Mouse (Mus musculus): ENCODE data around the gene Bpifb1.
"Not testable (repeated sequence)": the region's sequence is repeated elsewhere in the genome, so short reads cannot be mapped to it uniquely, and the experiment has no call there.

Bpifb1 gene

GRCm38 (mm10) chr2:154209112-154209511, 18.5 kb downstream of the Bpifb1 start:
- in situ Hi-C loops (cut with MboI, MseI): loop anchor here in 1 of 2 experiments (5.0 kb wide), 1 partner anchor 78 kb away; no protein-coding TSS in a partner anchor

GRCm38 (mm10) chr2:154211121-154211520, 20.5 kb downstream of the Bpifb1 start:
- in situ Hi-C loops (cut with MboI, MseI): loop anchor here in 1 of 2 experiments (5.0 kb wide), 2 partner anchors 81 to 166 kb away; no protein-coding TSS in a partner anchor

- in situ Hi-C loops (cut with MboI, MseI): loop anchor here in 1 of 2 experiments (5.0 kb wide), 2 partner anchors 80 to 165 kb away; no protein-coding TSS in a partner anchor
These were observed 21.3 kb downstream of the Bpifb1 start for GRCm38 (mm10) chr2:154211881-154212280.

DNA sequence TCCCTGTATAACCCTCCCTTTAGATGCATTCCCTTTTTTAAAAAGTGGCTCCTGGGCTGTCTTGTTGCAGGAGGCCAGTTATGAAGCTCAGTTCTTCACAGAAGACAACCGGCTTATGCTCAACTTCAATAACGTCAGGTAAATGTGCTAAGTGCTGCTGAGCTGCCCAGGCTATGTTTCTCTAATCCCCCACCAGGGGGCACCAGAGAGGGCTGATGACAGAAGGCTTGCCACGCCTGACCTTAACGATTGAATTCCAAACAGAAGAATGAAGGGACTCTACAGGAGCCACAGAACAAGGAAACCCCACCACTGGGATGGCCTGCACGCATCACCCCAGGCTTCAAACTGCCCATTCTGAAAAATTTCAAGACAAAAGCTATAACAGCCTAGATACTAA, 24.6 kb downstream of the Bpifb1 start:
- in situ Hi-C loops (cut with MboI, MseI): no loop called here

DNA sequence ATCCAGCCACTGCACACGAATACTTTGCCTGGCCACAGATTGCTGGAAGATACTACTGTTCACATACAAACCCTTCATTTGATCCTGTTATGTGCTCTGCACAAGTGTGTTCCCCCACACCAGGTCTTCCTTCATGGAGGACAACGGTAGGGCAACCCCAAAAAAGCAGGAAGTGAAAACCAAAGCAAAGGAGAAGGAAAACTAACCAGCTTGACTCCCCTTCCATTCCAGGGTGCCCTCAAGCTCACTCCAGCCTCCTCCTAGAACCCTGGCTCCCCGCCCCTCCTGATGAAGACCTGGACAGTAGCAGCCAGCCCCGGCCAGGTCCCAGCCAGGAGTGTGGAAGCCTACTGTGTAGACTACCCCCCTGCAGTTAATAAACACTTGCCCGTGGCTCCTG, 29.3 kb downstream of the Bpifb1 start:
- in situ Hi-C loops (cut with MboI, MseI): no loop called here

GRCm38 (mm10) chr2:154223265-154223916, 32.8 kb downstream of the Bpifb1 start, which contains the start of gene Bpifb5:
Gene Bpifb5, plus strand, starts transcription at chr2:154223742.
- in situ Hi-C loops (cut with MboI, MseI): no loop called here

DNA sequence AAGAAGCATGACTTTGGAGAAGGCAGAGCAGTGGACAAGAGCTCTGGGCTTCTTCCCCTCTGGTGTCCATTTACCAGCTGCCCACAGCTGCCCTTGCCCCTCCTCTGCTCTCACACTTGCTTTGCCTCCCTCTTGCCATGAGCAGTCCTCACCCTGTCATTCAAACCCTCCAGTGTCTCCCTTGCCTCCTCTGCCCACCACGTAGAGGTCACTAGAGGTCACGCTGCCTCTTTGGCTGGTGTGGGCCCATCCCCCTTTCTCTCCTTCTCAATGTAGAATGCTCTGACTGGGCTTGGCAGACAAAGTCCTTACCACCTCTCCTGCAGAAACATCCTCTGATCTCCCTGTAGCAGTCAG, 33.3 kb downstream of the Bpifb1 start:
- in situ Hi-C loops (cut with MboI, MseI): no loop called here

DNA sequence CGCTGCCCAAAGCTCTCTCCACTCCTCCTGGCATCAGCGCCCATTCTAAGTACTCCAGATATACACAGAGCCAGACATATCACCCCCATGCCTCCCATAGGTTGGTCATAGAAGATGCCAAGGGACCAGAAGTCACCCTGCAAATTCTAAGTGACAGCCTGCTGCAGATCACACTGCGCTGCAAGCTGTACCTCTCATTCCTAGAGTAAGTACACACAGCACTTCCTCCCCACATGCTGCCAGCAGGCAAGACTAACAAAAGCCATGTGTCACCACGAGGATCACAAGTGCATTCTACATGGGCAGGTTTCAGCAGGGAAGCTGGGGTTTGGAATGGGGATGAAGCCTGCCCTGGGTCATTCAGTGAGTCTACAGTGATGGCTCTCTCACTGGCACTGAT, 36.4 kb downstream of the Bpifb1 start:
- in situ Hi-C loops (cut with MboI, MseI): no loop called here

- in situ Hi-C loops (cut with MboI, MseI): no loop called here
These were observed 37.2 kb downstream of the Bpifb1 start for GRCm38 (mm10) chr2:154227830-154228229.

GRCm38 (mm10) chr2:154233426-154233825, 42.8 kb downstream of the Bpifb1 start:
- in situ Hi-C loops (cut with MboI, MseI): loop anchor here in 1 of 2 experiments (5.0 kb wide), 1 partner anchor 44 kb away; no protein-coding TSS in a partner anchor

DNA sequence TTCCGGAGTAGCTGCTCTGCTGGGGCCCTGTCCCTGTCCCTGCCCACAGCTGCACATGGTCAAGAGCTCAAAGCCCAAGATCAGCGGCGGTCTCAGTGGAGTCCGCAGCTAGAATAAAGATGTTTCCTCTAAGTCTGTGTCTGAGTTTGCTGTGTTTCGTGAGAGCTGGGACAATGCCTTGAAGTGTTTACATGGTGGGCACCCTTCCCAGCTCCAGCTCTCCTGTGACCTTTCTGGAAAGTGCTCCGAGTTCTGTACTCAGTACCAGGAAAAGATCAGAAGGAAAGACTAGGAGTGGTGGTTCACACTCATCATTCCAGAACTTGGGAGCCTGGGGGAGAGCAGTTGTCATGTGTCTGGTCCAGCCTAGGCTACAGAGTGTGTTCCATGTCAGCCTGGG, 50.2 kb downstream of the Bpifb1 start:
- in situ Hi-C loops (cut with MboI, MseI): no loop called here

- in situ Hi-C loops (cut with MboI, MseI): not testable (repeated sequence)
These were observed 52.1 kb downstream of the Bpifb1 start for GRCm38 (mm10) chr2:154242726-154243125.

DNA sequence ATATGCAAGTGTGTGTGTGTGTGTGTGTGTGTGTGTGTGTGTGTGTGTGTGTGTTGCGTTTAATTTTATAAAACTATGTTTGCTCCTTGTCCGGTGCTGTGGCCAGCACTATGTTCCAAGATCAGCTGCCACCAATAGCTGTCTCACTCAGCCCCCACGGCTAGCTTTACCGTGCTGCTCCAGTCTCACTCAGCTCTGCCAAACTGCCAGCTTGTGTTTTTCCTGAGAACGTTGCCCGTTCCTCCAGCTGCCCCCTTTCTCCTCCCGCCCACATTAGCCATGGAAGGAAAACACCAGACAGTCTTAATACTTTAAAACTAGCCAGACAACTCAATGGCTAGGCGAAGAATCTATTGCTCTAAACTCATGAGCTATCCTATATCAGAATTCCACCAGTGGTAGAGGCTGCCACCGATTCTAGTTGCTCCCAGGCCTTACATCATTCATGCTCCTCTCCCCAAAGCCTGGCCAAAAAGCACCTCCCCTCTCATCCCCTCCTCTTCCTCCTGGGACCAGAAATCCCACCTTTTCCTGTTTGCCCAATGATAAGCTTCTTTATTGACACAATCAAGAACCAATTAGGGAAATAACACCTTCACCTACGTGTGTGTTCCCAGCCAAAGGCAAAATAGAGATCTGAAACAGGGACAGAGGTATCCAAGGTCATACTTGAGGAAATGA, 52.9 kb downstream of the Bpifb1 start:
- in situ Hi-C loops (cut with MboI, MseI): no loop called here

GRCm38 (mm10) chr2:154245322-154245721, 54.7 kb downstream of the Bpifb1 start:
- in situ Hi-C loops (cut with MboI, MseI): no loop called here

GRCm38 (mm10) chr2:154255254-154255653, 64.6 kb downstream of the Bpifb1 start:
- in situ Hi-C loops (cut with MboI, MseI): loop anchor here (5.0 to 10.0 kb wide), 2 partner anchors 52 to 1520 kb away; partner anchors contain the start of genes Bpifb9b (in 2 of the 2) and Mmp24 (in 1 of the 2)

GRCm38 (mm10) chr2:154255770-154256169, 65.2 kb downstream of the Bpifb1 start:
- in situ Hi-C loops (cut with MboI, MseI): loop anchor here (5.0 to 10.0 kb wide), 2 partner anchors 52 to 1519 kb away; partner anchors contain the start of genes Bpifb9b (in 2 of the 2) and Mmp24 (in 1 of the 2)

DNA sequence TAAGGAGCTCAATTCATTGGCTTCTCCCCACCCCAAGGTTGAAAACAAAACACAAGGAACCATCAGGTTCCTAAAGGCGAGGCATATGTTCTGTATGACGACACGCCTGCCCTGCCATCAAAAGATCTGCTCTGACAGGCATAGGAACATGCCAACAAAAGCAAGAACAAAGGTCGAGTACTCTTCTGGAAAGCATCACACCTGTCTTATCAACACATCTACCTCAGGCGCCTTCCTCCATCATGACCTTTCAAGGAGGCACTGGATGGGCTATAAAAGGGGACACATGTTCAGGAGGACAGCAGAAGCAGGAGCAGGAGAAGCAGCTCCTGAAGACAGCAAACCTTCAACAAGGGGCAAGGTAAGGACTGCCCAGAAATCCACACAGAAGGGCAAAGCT, 66.9 kb downstream of the Bpifb1 start, which contains the start of gene Bpifb9a:
Bpifb9a (plus strand) TSS at position 301 of the 400 bp plus-strand sequence.
- in situ Hi-C loops (cut with MboI, MseI): loop anchor here (5.0 to 10.0 kb wide), 2 partner anchors 50 to 1517 kb away; partner anchors contain the start of genes Bpifb9b (in 2 of the 2) and Mmp24 (in 1 of the 2)

- in situ Hi-C loops (cut with MboI, MseI): not testable (repeated sequence)
These were observed 73.8 kb downstream of the Bpifb1 start for GRCm38 (mm10) chr2:154264397-154264796.
